Mouse (Mus musculus) liver, postnatal 0 days (tissue): ENCODE measurements around the gene Hdac9. TPM values are rescaled to one million over a fixed set of nuclear protein-coding genes. Genes with fewer than 3 reads are reported as not detected.
"Not testable (repeated sequence)": the region's sequence is repeated elsewhere in the genome, so short reads cannot be mapped to it uniquely, and the experiment has no call there.

Experiments used
- ATAC-seq: fragments of 200-750 bp; cut with Nextera tagmentation; 2 replicates; pipeline ENCODE4 v1.8.0; 2017; ENCODE audit warnings: mild to moderate bottlenecking, moderate library complexity
- DNase-seq: peaks from one replicate; pipeline ENCODE4 v3.0.0-alpha.2; 2016
- H3K27ac ChIP-seq: fragments of 300-500 bp; sonication (generic); 2 replicates; pipeline ENCODE4 v1.5.1; 2014; ENCODE audit warnings: antibody characterized with exemption, moderate library complexity, mild to moderate bottlenecking, low read depth
- H3K27me3 ChIP-seq: fragments of 300-500 bp; sonication (generic); 2 replicates; pipeline ENCODE4 v1.6.1; 2014; ENCODE audit warnings: low read length, control low read depth, mixed read lengths; ENCODE audit not compliant: insufficient read depth
- H3K36me3 ChIP-seq: fragments of 300-500 bp; sonication (generic); replicated peaks from 2 replicates; pipeline ENCODE4 v1.6.1; 2014; ENCODE audit warnings: mild to moderate bottlenecking, control low read depth, low read length, moderate library complexity, mixed read lengths; ENCODE audit not compliant: insufficient read depth
- H3K4me1 ChIP-seq: fragments of 300-500 bp; sonication (generic); 2 replicates; pipeline ENCODE4 v1.6.1; 2014; ENCODE audit warnings: antibody characterized with exemption, mild to moderate bottlenecking, control low read depth; ENCODE audit not compliant: insufficient read depth
- H3K4me2 ChIP-seq: fragments of 300-500 bp; sonication (generic); 2 replicates; pipeline ENCODE4 v1.6.1; 2014; ENCODE audit warnings: low read depth, mild to moderate bottlenecking, low read length, moderate library complexity, mixed read lengths
- H3K4me3 ChIP-seq: fragments of 300-500 bp; sonication (generic); 2 replicates; pipeline ENCODE4 v1.5.1; 2014; ENCODE audit warnings: low read depth, low read length
- H3K9ac ChIP-seq: fragments of 300-500 bp; sonication (generic); replicated peaks from 2 replicates; pipeline ENCODE4 v1.6.1; 2014; ENCODE audit warnings: mild to moderate bottlenecking, moderate library complexity
- H3K9me3 ChIP-seq: fragments of 300-500 bp; sonication (generic); 2 replicates; pipeline ENCODE4 v1.6.1; 2016; ENCODE audit warnings: mild to moderate bottlenecking, control low read depth, low read length, mixed read lengths
- CTCF ChIP-seq: sonication (generic); IDR thresholded peaks from 2 replicates; pipeline ENCODE4 v1.5.1; 2016; ENCODE audit warnings: antibody characterized with exemption, low read depth
- EP300 ChIP-seq: IDR thresholded peaks from 2 replicates; pipeline ENCODE4 v1.6.1; 2016; ENCODE audit warnings: antibody characterized with exemption, low read depth, mild to moderate bottlenecking
- WGBS: fragments of 180-500 bp; shearing (Covaris S2); extraction: QIAGEN DNeasy Blood & Tissue Kit; methylation state at CpG from one replicate; pipeline ENCODE4 v1.1.7; 2014; ENCODE audit not compliant: insufficient replicate concordance; 5-methylcytosine and 5-hydroxymethylcytosine counted together
- polyA plus RNA-seq: library from polyadenylated mRNA; unstranded; fragments of >200 nt; fragmentation: Nextera tagmentation; extraction: Ambion mirVana; gene quantifications from 2 replicates; pipeline ENCODE4 v1.2.1, GENCODE M21; 2015

Hdac9 gene
- polyA plus RNA-seq, 1 experiment from 2014 or later = 1.3 TPM

DNA sequence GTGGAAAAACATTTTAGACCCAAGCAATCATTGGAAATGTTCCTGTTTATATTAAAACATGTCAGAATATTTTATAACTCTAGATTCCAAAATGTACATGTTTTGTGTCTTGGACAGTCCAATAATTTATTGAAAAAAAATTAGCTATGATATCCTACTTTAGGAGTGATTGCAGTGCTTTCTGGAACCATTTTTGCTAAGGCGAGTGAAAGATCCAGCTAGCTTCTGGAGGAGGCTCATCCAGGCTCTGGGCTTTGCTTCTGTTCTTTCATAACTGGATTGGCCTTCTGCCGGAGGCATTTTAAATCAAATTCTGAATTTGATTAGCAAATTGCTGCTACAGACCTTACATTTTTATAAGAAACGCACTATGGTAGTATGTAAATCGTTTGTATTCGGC, 864.4 kb downstream of the Hdac9 start:
- TF ChIP-seq EP300 = no peak
- TF ChIP-seq CTCF = no peak
- 75% methylated on average over 5 of the region's 5 CpGs for WGBS
- ATAC-seq (no peak), DNase-seq (no peak)
- no peaks in the 10 kb centered on the region for H3K9me3 ChIP-seq
- no peaks in the 10 kb centered on the region for H3K36me3 ChIP-seq
- no peak overlapping the region for H3K4me3 ChIP-seq
- no peaks in the 10 kb centered on the region for H3K4me1 ChIP-seq
- no peak overlapping the region for H3K27ac ChIP-seq
- no peaks in the 10 kb centered on the region for H3K27me3 ChIP-seq
- no peak overlapping the region for H3K4me2 ChIP-seq
- H3K9ac ChIP-seq = no peak overlapping the region

GRCm38 (mm10) chr12:34052036-34052435, 864.9 kb downstream of the Hdac9 start:
- no peaks in the 10 kb centered on the region for H3K27me3 ChIP-seq
- no peak for DNase-seq
- H3K4me1 ChIP-seq = no peaks in the 10 kb centered on the region
- no peak overlapping the region for H3K4me3 ChIP-seq
- no peak overlapping the region for H3K9ac ChIP-seq
- WGBS = 57% methylated on average over 3 of the region's 3 CpGs
- no peak overlapping the region for H3K4me2 ChIP-seq
- H3K27ac ChIP-seq = no peak overlapping the region
- no peaks in the 10 kb centered on the region for H3K36me3 ChIP-seq
- TF ChIP-seq EP300 (no peak), CTCF (no peak)
- no peak for ATAC-seq
- no peaks in the 10 kb centered on the region for H3K9me3 ChIP-seq

DNA sequence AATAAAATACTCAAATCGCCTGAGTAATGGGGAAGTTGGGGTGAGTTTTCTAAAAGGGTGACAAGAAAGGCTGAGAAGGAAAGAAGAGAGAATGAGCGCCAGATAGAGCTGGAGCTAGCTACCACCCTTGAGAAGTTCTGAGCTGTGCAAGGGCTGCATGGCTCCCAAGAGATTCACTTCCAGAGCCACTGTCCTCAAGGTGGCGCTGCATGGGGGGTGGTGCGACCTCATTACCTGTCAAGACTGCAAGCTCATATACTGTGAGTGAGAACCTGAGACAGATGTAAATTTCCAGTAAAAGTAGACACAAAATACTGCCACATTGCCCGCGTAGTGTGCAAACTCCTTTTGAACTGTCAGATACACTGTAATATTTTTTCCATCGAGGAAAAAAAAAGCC, 865.8 kb downstream of the Hdac9 start:
- TF ChIP-seq EP300 (no peak), CTCF (peak; percentile 35)
- 45% methylated on average over 7 of the region's 7 CpGs for WGBS
- Histone ChIP-seq H3K27ac (no peak overlapping the region), H3K4me3 (no peak overlapping the region), H3K4me2 (no peak overlapping the region), H3K4me1 (no peaks in the 10 kb centered on the region), H3K36me3 (no peaks in the 10 kb centered on the region), H3K9ac (no peak overlapping the region), H3K9me3 (no peaks in the 10 kb centered on the region), H3K27me3 (no peaks in the 10 kb centered on the region)
- no peak for ATAC-seq
- DNase-seq = peak; percentile 20

DNA sequence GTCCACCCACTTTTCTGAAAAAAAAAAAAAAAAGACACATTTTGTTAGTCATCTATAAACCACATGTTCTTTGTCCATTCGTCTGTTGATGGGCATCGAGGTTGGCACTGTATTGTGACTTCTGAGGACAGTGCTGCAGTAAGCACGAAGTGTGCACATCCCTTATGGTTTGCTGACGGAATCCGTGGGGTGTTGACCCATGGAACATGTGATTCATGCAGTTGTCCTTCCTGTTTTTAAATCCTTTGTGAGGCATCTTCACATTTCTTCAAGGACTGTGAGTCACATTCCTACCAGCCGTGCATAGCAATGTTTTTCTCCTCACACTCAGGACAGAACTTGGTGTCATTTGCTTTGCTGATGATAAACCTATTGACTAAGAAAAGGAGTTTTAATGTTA, 875.9 kb downstream of the Hdac9 start:
- H3K4me1 ChIP-seq = no peaks in the 10 kb centered on the region
- TF ChIP-seq EP300 = no peak
- TF ChIP-seq CTCF = no peak
- 74% methylated on average over 6 of the region's 6 CpGs for WGBS
- H3K4me2 ChIP-seq = no peak overlapping the region
- H3K27me3 ChIP-seq = no peaks in the 10 kb centered on the region
- no peaks in the 10 kb centered on the region for H3K9me3 ChIP-seq
- no peak overlapping the region for H3K27ac ChIP-seq
- no peaks in the 10 kb centered on the region for H3K36me3 ChIP-seq
- 0 out of 2 replicates have a peak, but pooled peaks have one; percentile 17 for ATAC-seq
- no peak for DNase-seq
- no peak overlapping the region for H3K9ac ChIP-seq
- no peak overlapping the region for H3K4me3 ChIP-seq

GRCm38 (mm10) chr12:34040061-34040460, 876.8 kb downstream of the Hdac9 start:
- no peak overlapping the region for H3K4me3 ChIP-seq
- 72% methylated on average over 7 of the region's 7 CpGs for WGBS
- DNase-seq = no peak
- no peaks in the 10 kb centered on the region for H3K36me3 ChIP-seq
- H3K4me1 ChIP-seq = no peaks in the 10 kb centered on the region
- H3K27me3 ChIP-seq = no peaks in the 10 kb centered on the region
- H3K9ac ChIP-seq = no peak overlapping the region
- no peak for ATAC-seq
- H3K9me3 ChIP-seq = no peaks in the 10 kb centered on the region
- no peak for TF ChIP-seq EP300
- TF ChIP-seq CTCF = no peak
- H3K27ac ChIP-seq = no peak overlapping the region
- no peak overlapping the region for H3K4me2 ChIP-seq

GRCm38 (mm10) chr12:34009796-34010195, 907.1 kb downstream of the Hdac9 start:
- WGBS = 87% methylated on average over 1 of the region's 1 CpGs
- not testable (repeated sequence) for ATAC-seq, H3K4me2 ChIP-seq

More at GRCm38 (mm10) chr12:34009796-34010195, 907.1 kb downstream of the Hdac9 start:
- H3K4me1 ChIP-seq, H3K9me3 ChIP-seq, H3K36me3 ChIP-seq, H3K27ac ChIP-seq, H3K4me3 ChIP-seq, DNase-seq, H3K27me3 ChIP-seq, H3K9ac ChIP-seq: not testable (repeated sequence)

Other genes with a start within 250 kb of the Hdac9 start
- not detected in 2 replicates for gene Prps1l1, start 67.7 kb upstream of the Hdac9 start, polyA plus RNA-seq
- 10.4 and 10.6 TPM in 2 replicates for gene Snx13, start 130.1 kb upstream of the Hdac9 start, polyA plus RNA-seq